Mouse (Mus musculus) A20 (cell line): Measurements from ENCODE around the gene Rassf9.

Experiments used
- DNase-seq: peaks from one replicate; pipeline ENCODE4 v3.0.0-alpha.2; 2011; ENCODE audit warnings: low read depth, low spot score

Gene Rassf9

DNA sequence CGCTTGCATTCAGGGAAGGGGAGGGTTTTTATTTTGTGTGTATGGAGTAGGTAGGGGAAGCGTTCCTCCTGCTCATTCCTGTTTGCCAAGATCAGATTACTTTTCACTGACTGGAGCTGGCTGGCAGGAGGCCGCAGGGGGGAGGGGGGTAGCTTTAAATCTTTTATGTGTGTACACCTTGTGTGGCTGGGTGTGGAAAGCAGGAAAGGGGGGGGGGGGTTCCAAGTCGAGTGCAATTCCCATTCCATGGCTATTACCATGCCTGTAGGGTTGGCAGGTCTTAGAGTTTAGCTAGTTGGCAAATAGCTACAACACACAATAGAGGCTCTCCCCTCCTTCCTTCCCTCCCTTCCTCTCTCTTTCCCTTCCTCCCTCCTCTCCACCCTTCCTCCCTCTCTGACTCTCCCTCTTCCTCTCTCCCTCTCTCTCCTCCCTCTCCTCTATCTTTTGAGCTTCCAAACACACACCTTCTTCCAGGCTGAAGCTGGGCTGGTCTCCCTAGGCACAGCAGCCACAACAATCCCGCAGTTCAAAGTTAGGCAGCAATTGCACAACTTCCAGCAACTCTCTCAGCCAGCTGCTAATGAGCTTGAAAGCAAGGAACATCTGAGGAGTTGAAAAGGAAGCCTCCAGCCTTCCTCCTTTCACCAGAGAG, at the start of gene Rassf9:
Rassf9 (plus strand) TSS at position 416 of the 655 bp plus-strand sequence.
- DNase-seq, result no peak

DNA sequence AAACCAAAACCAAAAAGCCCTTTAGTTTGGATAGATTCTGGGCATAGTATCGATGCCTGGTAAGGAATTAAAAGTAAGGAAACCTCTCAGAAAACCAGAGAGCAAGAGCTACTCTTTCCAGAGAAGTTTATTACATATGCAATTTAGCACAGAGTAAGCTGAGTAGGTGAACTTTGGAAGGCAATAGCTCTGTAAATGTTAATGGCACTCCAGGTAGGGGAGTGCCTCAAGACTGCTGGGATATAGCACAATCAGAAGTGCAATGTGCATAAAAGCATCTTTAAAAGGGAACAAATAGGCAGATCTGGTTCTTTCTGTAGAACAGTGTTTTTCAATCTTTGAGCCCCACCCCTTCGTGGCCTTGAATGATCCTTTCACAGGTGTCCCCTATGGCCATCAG, 42.6 kb upstream of the Rassf9 start:
- DNase-seq, result no peak

DNA sequence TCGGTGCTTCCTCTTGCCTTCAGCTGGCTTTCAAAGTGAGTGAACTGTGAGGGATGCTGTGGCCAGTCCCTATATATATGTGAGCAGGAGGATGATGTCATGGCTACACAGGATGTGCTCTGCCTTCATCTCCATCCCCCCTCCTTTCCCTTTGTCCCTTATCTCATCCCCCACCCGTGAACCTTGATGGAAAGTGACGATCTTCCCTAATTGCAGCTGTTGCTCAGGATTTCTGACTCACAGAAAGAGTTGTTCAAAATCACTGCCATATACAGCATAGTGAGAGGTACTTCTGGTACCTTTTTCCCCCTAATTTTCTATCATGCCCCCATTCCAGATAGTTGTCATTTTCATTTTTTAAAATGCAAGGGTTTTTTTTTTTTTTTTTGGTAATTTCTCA, 21.6 kb upstream of the Rassf9 start, which contains the start of gene Nts:
Nts (minus strand) TSS at position 101 of the 400 bp plus-strand sequence.
- DNase-seq, result no peak

DNA sequence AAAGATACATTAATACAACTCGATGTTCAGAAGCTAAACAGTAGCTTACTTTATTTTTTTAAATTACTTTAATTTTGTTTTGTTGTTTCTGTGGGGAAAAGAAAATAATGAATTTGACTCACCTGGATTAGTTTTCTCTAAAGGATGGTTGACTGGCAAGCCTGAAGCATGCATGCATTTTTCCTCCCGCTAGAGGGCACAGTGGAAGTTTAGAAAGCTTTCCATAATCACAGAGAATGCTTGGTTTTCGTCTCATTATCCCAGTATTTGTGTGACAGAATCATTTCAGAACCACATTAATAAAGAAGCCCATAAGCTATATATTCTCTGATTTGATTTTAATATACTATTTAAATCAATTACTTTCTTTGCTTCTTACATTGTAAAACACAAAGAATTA, 20.2 kb upstream of the Rassf9 start:
- DNase-seq, result peak; percentile 26

DNA sequence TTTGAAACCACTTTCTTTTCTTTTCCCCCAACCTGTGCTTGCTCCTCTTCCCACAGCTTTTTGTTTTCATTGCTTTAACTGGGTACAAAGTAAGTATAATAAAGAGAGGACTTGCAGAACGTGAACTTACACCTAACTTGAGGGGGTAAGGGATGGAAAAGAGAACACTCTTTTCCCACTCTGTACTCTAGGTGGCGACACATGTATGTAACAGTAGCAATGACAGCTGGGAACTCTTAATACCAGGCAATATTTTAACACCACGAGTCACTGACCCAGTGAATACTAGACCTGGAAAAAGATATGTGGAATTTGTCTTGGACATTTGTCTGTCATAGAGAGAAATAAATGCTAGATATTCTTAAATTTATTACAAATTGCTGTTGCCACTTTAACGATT, 13.3 kb upstream of the Rassf9 start:
- peak; percentile 57 for DNase-seq

DNA sequence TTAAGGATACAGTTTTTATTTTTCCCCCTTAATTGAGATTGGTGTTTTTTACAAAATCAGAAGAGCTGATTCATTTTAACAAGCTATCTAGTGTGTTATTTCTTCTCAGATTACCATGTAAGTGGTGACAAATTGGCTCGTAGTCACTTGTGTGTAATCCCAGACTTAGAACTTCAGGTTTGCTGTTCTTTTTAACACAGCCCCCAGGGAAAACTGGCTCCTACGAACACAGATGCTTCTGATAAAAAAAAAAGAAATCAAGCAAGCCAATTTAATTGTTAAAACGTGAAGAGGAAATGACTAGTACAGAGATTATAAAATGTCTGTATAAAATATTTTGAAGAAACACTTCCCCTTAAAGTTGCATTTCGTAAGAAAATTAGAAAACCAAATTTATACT, 4.6 kb upstream of the Rassf9 start:
- no peak for DNase-seq

DNA sequence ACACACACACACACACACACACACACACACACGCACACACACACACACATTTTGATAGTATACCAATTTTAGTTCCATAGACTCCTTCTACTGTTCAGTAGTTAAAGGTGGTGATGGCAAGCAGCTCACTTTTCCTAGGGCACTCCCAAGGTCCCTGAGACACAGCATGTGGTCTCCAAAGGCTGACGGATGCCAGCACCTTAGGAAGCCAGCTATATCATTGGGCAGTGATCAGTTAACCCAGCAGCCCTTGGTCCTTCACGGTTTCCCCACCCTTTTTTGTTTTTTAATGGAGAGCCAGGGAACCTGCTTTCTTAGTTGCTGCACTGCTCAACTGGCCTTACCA, 588 bp upstream of the Rassf9 start:
- no peak for DNase-seq

DNA sequence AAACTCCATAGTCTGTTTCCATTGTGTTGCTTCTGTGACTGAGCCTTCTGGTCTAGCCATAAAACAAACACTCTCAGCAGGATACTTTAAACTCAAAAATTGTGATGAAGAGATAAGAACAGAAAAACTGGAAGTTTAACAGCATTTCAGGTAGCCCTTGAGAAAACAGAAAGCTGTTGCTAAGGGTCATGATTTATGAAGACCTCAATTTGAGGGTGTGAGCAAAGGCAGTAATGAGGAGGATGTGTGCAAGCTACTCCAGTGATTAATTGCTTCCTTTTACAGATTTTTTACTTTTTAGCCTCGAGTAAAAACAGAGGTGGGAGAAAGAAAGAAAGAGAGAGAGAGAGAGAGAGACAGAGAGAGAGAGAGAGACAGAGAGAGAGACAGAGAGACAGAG, 2.1 kb downstream of the Rassf9 start:
- DNase-seq, result no peak

DNA sequence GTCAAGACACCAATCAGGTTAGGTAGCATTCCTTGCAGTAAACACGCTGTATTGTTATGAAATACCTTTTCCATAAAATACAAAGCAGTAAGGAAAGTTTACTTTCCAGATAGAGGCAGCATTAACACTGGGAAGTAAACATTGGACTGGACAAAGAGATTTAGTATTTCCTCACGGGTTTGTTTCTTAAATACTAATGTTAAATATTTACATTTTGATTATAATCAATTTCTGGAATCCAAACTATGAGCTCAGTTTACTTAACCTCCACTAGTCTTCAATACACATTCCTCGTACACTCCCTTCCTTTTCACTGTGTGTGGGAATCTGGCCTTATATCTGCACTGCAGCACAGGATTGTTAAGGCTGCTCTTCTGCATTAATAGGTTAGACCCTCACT, 15.9 kb downstream of the Rassf9 start:
- no peak for DNase-seq

DNA sequence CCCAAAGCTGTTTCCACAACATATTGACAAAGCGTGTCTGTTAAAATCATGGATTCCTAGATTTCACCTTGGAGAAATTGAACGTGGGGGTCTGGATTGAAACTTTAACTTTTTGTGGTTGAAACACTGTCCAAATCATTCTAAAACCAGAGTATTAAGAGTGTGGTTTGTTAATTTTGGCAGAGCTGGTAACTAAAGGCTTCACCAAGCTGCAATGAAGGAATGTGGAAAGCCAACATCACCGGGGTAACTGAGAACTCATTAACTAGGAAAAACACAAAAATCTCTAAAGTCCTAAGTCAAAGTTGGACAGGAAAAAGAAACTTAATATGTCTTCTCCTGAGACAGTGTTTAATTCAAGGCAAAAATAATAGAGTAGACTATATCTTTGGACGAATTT, 41.9 kb downstream of the Rassf9 start:
- no peak for DNase-seq

DNA sequence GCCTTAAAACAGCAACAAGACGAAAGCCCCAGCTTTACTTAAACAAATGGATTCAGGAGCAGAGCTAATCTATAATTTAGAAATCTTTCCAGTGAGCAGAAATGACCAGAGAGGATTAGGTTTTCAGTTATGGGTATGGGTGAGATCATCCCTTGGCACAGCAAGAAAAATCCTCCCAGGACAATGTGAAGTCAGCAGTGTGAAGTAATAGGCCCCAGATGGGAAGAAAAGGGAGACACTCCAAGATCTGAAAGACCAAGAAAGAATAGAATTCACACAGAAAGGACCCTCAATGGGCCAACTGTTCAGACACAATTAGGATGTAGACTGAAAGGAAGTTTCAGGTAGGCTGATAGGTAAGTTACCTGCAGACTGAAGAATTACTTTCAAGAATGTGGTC, 50.5 kb downstream of the Rassf9 start:
- DNase-seq, result no peak

DNA sequence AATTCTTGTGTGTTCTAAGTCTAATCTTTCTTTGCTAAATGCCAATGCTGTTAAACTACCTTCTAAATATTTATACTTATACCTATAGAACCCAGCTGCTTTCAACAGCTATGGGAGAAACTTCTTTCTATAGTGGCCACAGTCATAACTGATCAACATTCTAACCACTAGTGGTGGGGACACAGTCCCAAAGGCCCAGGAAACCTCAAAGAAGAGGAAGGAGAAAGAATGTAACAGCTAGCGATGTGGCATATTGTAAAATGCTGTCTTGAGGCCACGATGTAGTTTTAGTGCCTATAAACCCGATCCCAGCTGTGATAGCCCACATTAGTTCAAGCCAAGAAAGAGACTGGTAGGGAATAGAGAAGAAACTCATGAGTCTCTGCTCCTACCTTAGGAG, 65.9 kb downstream of the Rassf9 start:
- DNase-seq, result no peak

DNA sequence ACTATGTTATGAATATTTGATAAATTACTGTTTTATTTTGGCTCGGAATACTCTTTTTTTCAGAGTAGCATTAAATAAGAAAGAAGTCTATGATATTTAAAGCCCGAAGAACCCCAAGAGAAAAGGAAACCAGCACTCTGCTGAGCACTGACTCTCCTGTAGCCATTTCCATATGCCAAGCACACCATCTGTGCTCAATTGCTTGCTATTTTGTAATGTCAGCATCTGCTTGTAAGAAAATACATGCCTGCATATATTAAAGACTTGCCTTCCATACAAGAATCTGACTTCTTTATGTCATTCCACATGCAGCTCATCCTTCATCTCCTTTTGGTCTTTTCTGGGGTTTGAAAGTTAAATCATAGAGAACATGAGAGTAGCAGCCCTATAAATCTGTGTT, 82.3 kb downstream of the Rassf9 start:
- no peak for DNase-seq
